Mouse (Mus musculus) ES-Bruce4 (cell line): ENCODE measurements at regions not wholly inside any gene's neighbourhood (a gene's known extent, or its start where the extent isn't known, plus 50 kb on each side); places are given as distances from the start of the nearest gene placed in this dataset.

Source experiments
- H3K27ac ChIP-seq: 2 replicates; pipeline ENCODE4 v1.5.1; 2012; ENCODE audit warnings: low read length, inconsistent platforms; ENCODE audit not compliant: insufficient read depth
- H3K27me3 ChIP-seq: 2 replicates; pipeline ENCODE4 v1.6.1; 2012; ENCODE audit warnings: mild to moderate bottlenecking, low read length, inconsistent platforms; ENCODE audit not compliant: control insufficient read depth, poor library complexity, insufficient read depth, severe bottlenecking
- H3K36me3 ChIP-seq: 2 replicates; pipeline ENCODE4 v1.6.1; 2012; ENCODE audit warnings: inconsistent platforms, mild to moderate bottlenecking, low read length, moderate library complexity; ENCODE audit not compliant: control insufficient read depth, poor library complexity, insufficient read depth, severe bottlenecking
- H3K4me1 ChIP-seq: one replicate; pipeline ENCODE4 v1.8.1; 2011; ENCODE audit warnings: low read length; ENCODE audit not compliant: control insufficient read depth, insufficient read depth
- H3K4me3 ChIP-seq: 2 replicates; pipeline ENCODE4 v1.5.1; 2011; ENCODE audit warnings: low read depth, mild to moderate bottlenecking, low read length
- H3K9ac ChIP-seq: 2 replicates; pipeline ENCODE4 v1.6.1; 2012; ENCODE audit warnings: low read depth, mild to moderate bottlenecking, inconsistent platforms; ENCODE audit not compliant: poor library complexity, severe bottlenecking
- H3K9me3 ChIP-seq: replicated peaks from 2 replicates; pipeline ENCODE4 v1.6.1; 2012; ENCODE audit warnings: mild to moderate bottlenecking, low read length, inconsistent platforms; ENCODE audit not compliant: control insufficient read depth, poor library complexity, insufficient read depth, severe bottlenecking
- CTCF ChIP-seq: IDR thresholded peaks from one replicate; pipeline ENCODE4 v1.8.1; 2011; ENCODE audit warnings: low read depth, low read length
- EP300 ChIP-seq: IDR thresholded peaks from 2 replicates; pipeline ENCODE4 v1.6.1; 2011; ENCODE audit warnings: low read depth, low read length; ENCODE audit not compliant: insufficient read depth
- POLR2A ChIP-seq: IDR thresholded peaks from one replicate; pipeline ENCODE4 v1.8.1; 2011; ENCODE audit warnings: low read length; ENCODE audit not compliant: insufficient read depth

- H3K4me3 ChIP-seq, result no peak overlapping the region
- H3K9me3 ChIP-seq, result no peaks in the 10 kb centered on the region
- no peaks in the 10 kb centered on the region for H3K27me3 ChIP-seq
- peaks cover 3% of the 10 kb centered on the region for H3K4me1 ChIP-seq
- no peaks in the 10 kb centered on the region for H3K36me3 ChIP-seq
- no peak overlapping the region for H3K9ac ChIP-seq
- H3K27ac ChIP-seq, result no peak overlapping the region
- no peak for TF ChIP-seq EP300
- no peak for TF ChIP-seq POLR2A
- no peak for TF ChIP-seq CTCF
Measured at GRCm38 (mm10) chr11:114544212-114544611, 124.1 kb upstream of the Rpl38 start.

GRCm38 (mm10) chr11:114542167-114542566 lies 126.2 kb upstream of the Rpl38 start:
- no peaks in the 10 kb centered on the region for H3K9me3 ChIP-seq
- no peaks in the 10 kb centered on the region for H3K27me3 ChIP-seq
- H3K4me3 ChIP-seq, result peak overlapping the region; percentile 51
- H3K36me3 ChIP-seq, result no peaks in the 10 kb centered on the region
- TF ChIP-seq POLR2A (no peak), CTCF (no peak), EP300 (peak; percentile 54; the same call in 1 of the 2 replicates)
- peak overlapping the region; percentile 41 for H3K9ac ChIP-seq
- no peak overlapping the region for H3K27ac ChIP-seq
- peaks cover 3% of the 10 kb centered on the region for H3K4me1 ChIP-seq

- no peaks in the 10 kb centered on the region for H3K36me3 ChIP-seq
- H3K27me3 ChIP-seq, result no peaks in the 10 kb centered on the region
- H3K9me3 ChIP-seq, result no peaks in the 10 kb centered on the region
- TF ChIP-seq POLR2A (no peak), CTCF (no peak), EP300 (no peak)
- peaks cover 3% of the 10 kb centered on the region for H3K4me1 ChIP-seq
- no peak overlapping the region for H3K27ac ChIP-seq
- H3K4me3 ChIP-seq, result no peak overlapping the region
- no peak overlapping the region for H3K9ac ChIP-seq
Measured at GRCm38 (mm10) chr11:114540503-114540902, 127.8 kb upstream of the Rpl38 start.

GRCm38 (mm10) chr11:114536616-114537493 lies 131.5 kb upstream of the Rpl38 start:
- Histone ChIP-seq H3K4me1 (peaks cover 5% of the 10 kb centered on the region), H3K27ac (no peak overlapping the region), H3K9ac (no peak overlapping the region), H3K36me3 (no peaks in the 10 kb centered on the region), H3K4me3 (no peak overlapping the region), H3K27me3 (no peaks in the 10 kb centered on the region), H3K9me3 (no peaks in the 10 kb centered on the region)
- TF ChIP-seq POLR2A (no peak), CTCF (no peak), EP300 (no peak)

- H3K27ac ChIP-seq, result no peak overlapping the region
- no peak overlapping the region for H3K9ac ChIP-seq
- H3K36me3 ChIP-seq, result no peaks in the 10 kb centered on the region
- H3K4me1 ChIP-seq, result peaks cover 5% of the 10 kb centered on the region
- H3K9me3 ChIP-seq, result no peaks in the 10 kb centered on the region
- H3K27me3 ChIP-seq, result no peaks in the 10 kb centered on the region
- TF ChIP-seq POLR2A, result no peak
- TF ChIP-seq CTCF, result no peak
- TF ChIP-seq EP300, result no peak
- no peak overlapping the region for H3K4me3 ChIP-seq
Measured at GRCm38 (mm10) chr11:114535900-114536299, 132.4 kb upstream of the Rpl38 start.

- H3K4me1 ChIP-seq, result peaks cover 5% of the 10 kb centered on the region
- H3K4me3 ChIP-seq, result no peak overlapping the region
- TF ChIP-seq EP300, result no peak
- no peak for TF ChIP-seq POLR2A
- no peak for TF ChIP-seq CTCF
- no peak overlapping the region for H3K27ac ChIP-seq
- no peaks in the 10 kb centered on the region for H3K36me3 ChIP-seq
- no peaks in the 10 kb centered on the region for H3K27me3 ChIP-seq
- no peaks in the 10 kb centered on the region for H3K9me3 ChIP-seq
- no peak overlapping the region for H3K9ac ChIP-seq
Measured at GRCm38 (mm10) chr11:114534436-114534835, 133.9 kb upstream of the Rpl38 start.
